Mouse (Mus musculus) embryonic facial prominence, embryonic 14.5 days (tissue): ENCODE measurements around the gene Hist2h3c1. TPM values are rescaled to one million over a fixed set of nuclear protein-coding genes. Genes with fewer than 3 reads are reported as not detected.

ENCODE experiments used
- ATAC-seq: fragments of 200-750 bp; cut with Nextera tagmentation; 2 replicates; pipeline ENCODE4 v1.8.0; 2017; ENCODE audit warnings: low read depth, moderate number of reproducible peaks, moderate TSS enrichment
- DNase-seq: peaks from one replicate; pipeline ENCODE4 v3.0.0-alpha.2; 2015; ENCODE audit warnings: low spot score
- H3K27ac ChIP-seq: fragments of 300-500 bp; sonication (generic); replicated peaks from 2 replicates; pipeline ENCODE4 v1.5.1; 2014; ENCODE audit warnings: low read depth, mild to moderate bottlenecking, low read length, moderate library complexity
- H3K27me3 ChIP-seq: fragments of 300-500 bp; sonication (generic); replicated peaks from 2 replicates; pipeline ENCODE4 v1.6.1; 2014; ENCODE audit warnings: low read length; ENCODE audit not compliant: control insufficient read depth, insufficient read depth
- H3K36me3 ChIP-seq: fragments of 300-500 bp; sonication (generic); 2 replicates; pipeline ENCODE4 v1.6.1; 2014; ENCODE audit warnings: low read length, mixed read lengths; ENCODE audit not compliant: control insufficient read depth, insufficient read depth
- H3K4me1 ChIP-seq: fragments of 300-500 bp; sonication (generic); 2 replicates; pipeline ENCODE4 v1.6.1; 2014; ENCODE audit warnings: antibody characterized with exemption, low read length; ENCODE audit not compliant: control insufficient read depth, insufficient read depth
- H3K4me2 ChIP-seq: fragments of 300-500 bp; sonication (generic); 2 replicates; pipeline ENCODE4 v1.6.1; 2014; ENCODE audit warnings: low read depth, mild to moderate bottlenecking, low read length, moderate library complexity, mixed read lengths
- H3K4me3 ChIP-seq: fragments of 300-500 bp; sonication (generic); 2 replicates; pipeline ENCODE4 v1.5.1; 2014; ENCODE audit warnings: low read depth, mild to moderate bottlenecking, low read length
- H3K9ac ChIP-seq: fragments of 300-500 bp; sonication (generic); 2 replicates; pipeline ENCODE4 v1.6.1; 2014; ENCODE audit warnings: low read depth, mild to moderate bottlenecking, low read length, moderate library complexity, mixed read lengths
- H3K9me3 ChIP-seq: fragments of 300-500 bp; sonication (generic); 2 replicates; pipeline ENCODE4 v1.6.1; 2016; ENCODE audit warnings: low read length; ENCODE audit not compliant: control insufficient read depth
- WGBS: fragments of 180-500 bp; shearing (Covaris S2); extraction: QIAGEN DNeasy Blood & Tissue Kit; methylation state at CpG from one replicate; pipeline ENCODE4 v1.1.7; 2014; 5-methylcytosine and 5-hydroxymethylcytosine counted together
- polyA plus RNA-seq: library from polyadenylated mRNA; unstranded; fragments of >200 nt; fragmentation: Nextera tagmentation; extraction: Ambion mirVana; gene quantifications from 2 replicates; pipeline ENCODE4 v1.2.1, GENCODE M21; 2014

Hist2h3c1 gene
- polyA plus RNA-seq, 1 experiment from 2014 or later, result not detected

- Histone ChIP-seq H3K4me3 (peak overlapping the region; percentile 59), H3K36me3 (no peaks in the 10 kb centered on the region), H3K27me3 (no peaks in the 10 kb centered on the region), H3K4me1 (peaks cover 15% of the 10 kb centered on the region), H3K27ac (peak overlapping the region; percentile 99), H3K9ac (peak overlapping the region; percentile 83; the same call in 1 of the 2 replicates), H3K4me2 (peak overlapping the region; percentile 76), H3K9me3 (no peaks in the 10 kb centered on the region)
- 53% methylated on average over 3 of the region's 3 CpGs for WGBS
- no peak for DNase-seq
- no peak for ATAC-seq
Observed at GRCm38 (mm10) chr3:96261623-96262022, 15.1 kb downstream of the Hist2h3c1 start.

- H3K9me3 ChIP-seq, result no peaks in the 10 kb centered on the region
- DNase-seq (peak; percentile 95), ATAC-seq (peak; percentile 85)
- no peaks in the 10 kb centered on the region for H3K36me3 ChIP-seq
- peaks cover 15% of the 10 kb centered on the region for H3K4me1 ChIP-seq
- H3K4me2 ChIP-seq, result peak overlapping the region; percentile 76
- no peaks in the 10 kb centered on the region for H3K27me3 ChIP-seq
- WGBS, result under 1% methylated on average over 19 of the region's 19 CpGs
- peak overlapping the region; percentile 83 for H3K9ac ChIP-seq
- peak overlapping the region; percentile 59 for H3K4me3 ChIP-seq
- H3K27ac ChIP-seq, result peak overlapping the region; percentile 99
Observed at GRCm38 (mm10) chr3:96262216-96262875, 15.9 kb downstream of the Hist2h3c1 start.

- ATAC-seq, result peak; percentile 90
- under 1% methylated on average over 31 of the region's 40 CpGs for WGBS
- H3K27me3 ChIP-seq, result no peaks in the 10 kb centered on the region
Observed at GRCm38 (mm10) chr3:96262979-96263550, 16.6 kb downstream of the Hist2h3c1 start, which contains the start of gene Hist2h4. Gene Hist2h4, minus strand, starts transcription at chr3:96263311.

GRCm38 (mm10) chr3:96263558-96264403 is 17.3 kb downstream of the Hist2h3c1 start:
- Histone ChIP-seq H3K9me3 (no peaks in the 10 kb centered on the region), H3K4me2 (peak overlapping the region; percentile 76), H3K36me3 (no peaks in the 10 kb centered on the region), H3K27me3 (no peaks in the 10 kb centered on the region), H3K9ac (peak overlapping the region; percentile 75), H3K27ac (peak overlapping the region; percentile 99), H3K4me3 (peak overlapping the region; percentile 59), H3K4me1 (peaks cover 18% of the 10 kb centered on the region)
- 6% methylated on average over 27 of the region's 27 CpGs for WGBS
- DNase-seq, result peak; percentile 74
- ATAC-seq, result peak; percentile 16; the same call in 1 of the 2 replicates

More at GRCm38 (mm10) chr3:96262979-96263550, 16.6 kb downstream of the Hist2h3c1 start, which contains the start of gene Hist2h4:
- Histone ChIP-seq H3K9ac (peak within 1 kb of the TSS; percentile 83), H3K27ac (peak within 1 kb of the TSS; percentile 99), H3K4me2 (peak within 1 kb of the TSS; percentile 76), H3K4me3 (peak within 1 kb of the TSS; percentile 59), H3K9me3 (no peaks in the 10 kb centered on the region), H3K36me3 (no peaks in the 10 kb centered on the region), H3K4me1 (peaks cover 17% of the 10 kb centered on the region)
- DNase-seq, result peak; percentile 98

GRCm38 (mm10) chr3:96264404-96264949 is 18.0 kb downstream of the Hist2h3c1 start:
- Histone ChIP-seq H3K4me1 (peaks cover 18% of the 10 kb centered on the region), H3K4me2 (peak overlapping the region; percentile 76), H3K27ac (peak overlapping the region; percentile 99), H3K27me3 (no peaks in the 10 kb centered on the region), H3K36me3 (no peaks in the 10 kb centered on the region), H3K9ac (peak overlapping the region; percentile 75), H3K4me3 (peak overlapping the region; percentile 59; the same call in 1 of the 2 replicates), H3K9me3 (no peaks in the 10 kb centered on the region)
- 72% methylated on average over 7 of the region's 7 CpGs for WGBS
- ATAC-seq (no peak), DNase-seq (no peak)

GRCm38 (mm10) chr3:96266132-96266710 is 19.7 kb downstream of the Hist2h3c1 start:
- no peak for DNase-seq
- 85% methylated on average over 8 of the region's 8 CpGs for WGBS
- H3K27me3 ChIP-seq, result no peaks in the 10 kb centered on the region
- no peak overlapping the region for H3K4me3 ChIP-seq
- no peak overlapping the region for H3K9ac ChIP-seq
- no peak overlapping the region for H3K27ac ChIP-seq
- H3K9me3 ChIP-seq, result no peaks in the 10 kb centered on the region
- H3K36me3 ChIP-seq, result no peaks in the 10 kb centered on the region
- peaks cover 18% of the 10 kb centered on the region for H3K4me1 ChIP-seq
- no peak for ATAC-seq
- H3K4me2 ChIP-seq, result no peak overlapping the region

- Histone ChIP-seq H3K9ac (no peak overlapping the region), H3K27ac (peak overlapping the region; percentile 94), H3K4me1 (peaks cover 15% of the 10 kb centered on the region), H3K4me3 (no peak overlapping the region; the same call in 1 of the 2 replicates), H3K9me3 (no peaks in the 10 kb centered on the region), H3K27me3 (no peaks in the 10 kb centered on the region), H3K36me3 (no peaks in the 10 kb centered on the region), H3K4me2 (peak overlapping the region; percentile 55)
- ATAC-seq (no peak), DNase-seq (no peak)
- 77% methylated on average over 4 of the region's 4 CpGs for WGBS
Observed at GRCm38 (mm10) chr3:96267541-96267940, 21.1 kb downstream of the Hist2h3c1 start.
